Mouse (Mus musculus): ENCODE data around the gene Ceacam12.

Ceacam12 gene

DNA sequence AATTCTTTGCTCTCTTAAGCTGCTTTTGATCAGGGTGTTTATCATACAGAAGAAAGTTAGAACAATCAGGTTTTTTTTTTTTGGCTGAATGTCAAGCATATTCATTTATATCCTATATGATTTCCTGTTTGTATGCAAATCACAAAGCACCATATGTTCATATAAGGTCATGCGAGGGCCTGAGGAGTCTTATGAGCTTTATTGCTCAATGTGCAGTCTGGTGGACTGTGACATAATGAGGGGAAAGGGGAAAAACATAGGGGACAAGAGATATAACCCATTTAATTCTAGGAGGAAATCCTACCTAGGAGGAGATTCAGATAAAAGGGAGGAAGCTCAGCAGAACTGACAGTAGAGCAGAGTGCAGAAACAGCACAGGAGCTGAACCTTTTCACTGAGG lies at the start of gene Ceacam12:
Gene Ceacam12 (plus strand): TSS at position 301 of the 400 bp plus-strand sequence.
- no peak for DNase-seq

DNA sequence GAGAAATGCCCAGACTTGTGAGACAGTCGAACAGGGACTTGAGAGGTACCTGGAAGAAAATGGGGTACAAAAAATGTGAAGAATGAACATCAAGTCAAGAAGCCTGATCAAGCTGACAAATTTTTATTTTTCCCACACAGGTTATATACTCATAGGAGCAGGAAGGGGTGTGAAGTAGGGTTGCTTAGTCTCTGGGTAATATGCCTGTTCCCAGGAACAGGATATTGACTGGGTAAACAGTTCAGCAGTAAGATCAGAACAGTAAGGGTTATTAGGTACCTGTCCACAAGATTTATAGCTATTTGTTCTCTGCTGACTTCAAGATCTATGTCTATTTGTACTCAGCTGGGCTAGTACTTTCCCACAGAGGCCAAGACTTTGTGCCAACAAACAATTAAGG lies 8.1 kb downstream of the Ceacam12 start:
- peak; percentile 2 for DNase-seq

GRCm38 (mm10) chr7:18100785-18101184 lies 35.1 kb downstream of the Ceacam12 start:
- no peak for DNase-seq
